Mouse (Mus musculus): ENCODE results near the gene Polr2e. TPM values are rescaled to one million over a fixed set of nuclear protein-coding genes. Genes with fewer than 3 reads are reported as not detected.

Polr2e gene
- polyA plus RNA-seq (2014; fragmentation: Nextera tagmentation; extraction: Ambion mirVana) = 239 and 256 TPM in 2 replicates

DNA sequence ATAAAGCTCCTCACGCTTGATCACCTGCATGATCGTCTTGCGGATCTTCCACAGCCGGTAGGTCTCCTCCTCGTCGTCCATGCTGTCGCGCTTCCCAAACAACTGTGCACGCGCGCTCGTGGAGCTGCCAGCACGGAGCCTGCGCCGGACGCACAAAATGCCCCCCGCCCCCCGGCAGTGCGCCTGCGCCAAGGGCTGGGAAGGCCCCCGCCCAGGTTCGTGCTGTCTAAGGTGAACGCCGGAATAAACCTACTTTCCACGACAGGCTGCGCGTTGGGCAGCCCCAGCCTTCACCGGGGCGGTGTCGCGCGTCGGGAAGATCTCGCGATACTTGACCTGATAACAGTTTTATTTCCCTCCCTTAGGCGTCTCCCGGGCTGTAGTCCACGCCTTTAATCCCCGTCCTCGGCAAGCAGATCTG, at the start of gene Polr2e:
TSS of gene Polr2e (minus strand) at position 237 of the 421 bp plus-strand sequence.
- Histone ChIP-seq H3K4me2 (peak within 1 kb of the TSS; percentile 90), H3K4me3 (ENCODE audit: low read depth, low read length) (peak within 1 kb of the TSS; percentile 75), H3K4me1 (replicated peaks; ENCODE audit: control insufficient read depth, insufficient read depth, low read length) (peaks cover 14% of the 10 kb centered on the region), H3K9ac (ENCODE audit: low read depth, low read length) (peak within 1 kb of the TSS; percentile 81), H3K27me3 (replicated peaks; ENCODE audit: control insufficient read depth, insufficient read depth, low read length) (no peaks in the 10 kb centered on the region), H3K36me3 (ENCODE audit: control insufficient read depth, insufficient read depth, low read length) (peaks cover 34% of the 10 kb centered on the region), H3K9me3 (ENCODE audit: control insufficient read depth, low read length) (no peaks in the 10 kb centered on the region), H3K27ac (ENCODE audit: low read depth, low read length) (peak within 1 kb of the TSS; percentile 3; the same call in 1 of the 2 replicates)
- WGBS = under 1% methylated on average over 40 of the region's 40 CpGs
- DNase-seq (ENCODE audit: low spot score) = peak; percentile 98
- peak; percentile 97 for ATAC-seq (replicated peaks; ENCODE audit: low FRiP score)

DNA sequence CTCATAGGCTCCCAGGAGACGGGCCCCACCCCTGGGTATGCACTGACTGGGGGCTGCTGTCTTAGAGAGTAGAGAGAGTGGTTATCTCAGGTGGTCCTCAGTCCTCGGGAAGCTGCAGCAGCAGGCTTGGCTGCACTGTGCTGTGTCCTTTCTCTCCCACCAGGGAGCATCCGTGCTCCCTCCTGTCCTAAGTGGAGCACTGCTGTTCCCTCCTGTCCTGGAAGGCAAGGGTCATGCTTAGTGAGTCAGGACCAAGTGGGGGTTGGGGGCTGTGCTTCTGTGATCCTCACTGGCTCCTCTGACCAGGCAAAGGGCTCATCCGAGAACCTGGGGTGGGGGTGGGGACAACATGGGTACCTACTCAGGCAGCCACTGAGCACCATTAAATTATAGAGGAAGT, 49.6 kb upstream of the Polr2e start:
- ATAC-seq (replicated peaks; ENCODE audit: low FRiP score) (0 out of 2 replicates have a peak, but pooled peaks have one; percentile 21), DNase-seq (ENCODE audit: low spot score) (no peak)
- Histone ChIP-seq H3K9me3 (ENCODE audit: control insufficient read depth, low read length) (no peaks in the 10 kb centered on the region), H3K4me1 (replicated peaks; ENCODE audit: control insufficient read depth, insufficient read depth, low read length) (peaks cover 9% of the 10 kb centered on the region; the same call in 1 of the 2 replicates), H3K4me2 (no peak overlapping the region), H3K27ac (ENCODE audit: low read depth, low read length) (no peak overlapping the region), H3K4me3 (ENCODE audit: low read depth, low read length) (no peak overlapping the region), H3K9ac (ENCODE audit: low read depth, low read length) (no peak overlapping the region; the same call in 1 of the 2 replicates), H3K27me3 (replicated peaks; ENCODE audit: control insufficient read depth, insufficient read depth, low read length) (no peaks in the 10 kb centered on the region), H3K36me3 (ENCODE audit: control insufficient read depth, insufficient read depth, low read length) (peaks cover 4% of the 10 kb centered on the region; the same call in 1 of the 2 replicates)
- 39% methylated on average over 4 of the region's 4 CpGs for WGBS

GRCm38 (mm10) chr10:80087483-80087882, 47.9 kb upstream of the Polr2e start:
- Histone ChIP-seq H3K4me3 (ENCODE audit: low read depth, low read length) (no peak overlapping the region), H3K4me2 (no peak overlapping the region), H3K27me3 (replicated peaks; ENCODE audit: control insufficient read depth, insufficient read depth, low read length) (no peaks in the 10 kb centered on the region), H3K9ac (ENCODE audit: low read depth, low read length) (0 out of 2 replicates have a peak overlapping the region, but pooled peaks have one; percentile 25), H3K27ac (ENCODE audit: low read depth, low read length) (no peak overlapping the region; the same call in 1 of the 2 replicates), H3K36me3 (ENCODE audit: control insufficient read depth, insufficient read depth, low read length) (peaks cover 7% of the 10 kb centered on the region; the same call in 1 of the 2 replicates), H3K4me1 (replicated peaks; ENCODE audit: control insufficient read depth, insufficient read depth, low read length) (peaks cover 9% of the 10 kb centered on the region; the same call in 1 of the 2 replicates), H3K9me3 (ENCODE audit: control insufficient read depth, low read length) (no peaks in the 10 kb centered on the region)
- ATAC-seq (replicated peaks; ENCODE audit: low FRiP score) (no peak), DNase-seq (ENCODE audit: low spot score) (no peak)
- 72% methylated on average over 8 of the region's 8 CpGs for WGBS

DNA sequence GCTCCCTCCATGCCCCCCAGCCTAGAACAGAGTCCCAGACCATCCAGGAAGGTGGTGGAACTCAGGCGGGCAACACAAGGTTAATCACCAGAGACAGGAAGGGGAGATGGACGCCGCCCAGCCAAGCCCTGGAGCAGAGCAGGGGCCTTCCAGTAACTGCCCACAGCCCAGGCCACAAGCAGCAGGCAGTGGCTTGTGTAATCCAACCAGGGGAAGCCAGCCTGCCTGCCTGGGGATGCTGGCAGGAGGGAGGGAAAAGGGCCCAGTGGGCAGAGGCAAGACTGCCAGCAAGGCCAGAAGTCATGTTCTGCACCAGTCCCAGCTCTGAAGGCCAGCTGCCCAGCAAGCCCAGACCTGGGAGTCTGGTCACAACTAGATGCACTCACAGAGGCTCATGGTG, 47.3 kb upstream of the Polr2e start:
- H3K4me1 ChIP-seq (replicated peaks; ENCODE audit: control insufficient read depth, insufficient read depth, low read length) = peaks cover 9% of the 10 kb centered on the region; the same call in 1 of the 2 replicates
- 37% methylated on average over 3 of the region's 3 CpGs for WGBS
- H3K36me3 ChIP-seq (ENCODE audit: control insufficient read depth, insufficient read depth, low read length) = peaks cover 13% of the 10 kb centered on the region; the same call in 1 of the 2 replicates
- H3K9me3 ChIP-seq (ENCODE audit: control insufficient read depth, low read length) = no peaks in the 10 kb centered on the region
- H3K9ac ChIP-seq (ENCODE audit: low read depth, low read length) = no peak overlapping the region
- H3K4me3 ChIP-seq (ENCODE audit: low read depth, low read length) = no peak overlapping the region
- peak overlapping the region; percentile 32; the same call in 1 of the 2 replicates for H3K27ac ChIP-seq (ENCODE audit: low read depth, low read length)
- no peak overlapping the region for H3K4me2 ChIP-seq
- DNase-seq (ENCODE audit: low spot score) (no peak), ATAC-seq (replicated peaks; ENCODE audit: low FRiP score) (no peak)
- H3K27me3 ChIP-seq (replicated peaks; ENCODE audit: control insufficient read depth, insufficient read depth, low read length) = no peaks in the 10 kb centered on the region

DNA sequence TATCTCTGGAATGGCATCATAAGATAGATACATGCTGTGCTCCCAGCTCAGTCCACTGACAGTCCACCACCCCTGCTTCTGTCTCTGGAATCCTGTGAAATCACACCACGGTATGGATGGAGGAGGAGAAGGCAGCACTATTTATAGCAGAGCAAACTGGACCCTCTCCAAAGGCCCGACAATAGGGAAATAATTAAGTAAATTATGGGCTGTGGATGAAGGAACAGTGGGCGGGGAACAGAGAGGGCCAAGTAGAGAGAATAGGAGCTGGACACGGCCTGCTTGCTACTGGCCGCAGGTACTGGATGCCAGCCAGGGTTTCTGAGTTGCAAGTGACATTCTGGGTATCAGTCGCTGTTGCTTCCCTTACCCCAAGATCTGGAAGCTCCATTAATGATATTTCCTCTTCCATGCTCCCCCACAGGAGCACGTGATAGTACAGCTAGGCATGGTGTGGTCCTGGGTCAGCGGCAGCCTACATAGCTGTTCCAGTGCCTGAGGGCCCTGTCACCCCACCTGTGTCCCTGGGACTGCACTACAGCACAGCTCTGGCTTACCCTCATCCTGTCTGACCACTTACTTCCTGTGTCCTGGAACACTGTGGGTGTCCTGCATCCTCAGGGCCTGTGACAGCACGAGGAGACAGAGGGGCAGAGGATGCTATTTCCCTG, 45.4 kb upstream of the Polr2e start:
- peaks cover 23% of the 10 kb centered on the region for H3K4me1 ChIP-seq (replicated peaks; ENCODE audit: control insufficient read depth, insufficient read depth, low read length)
- WGBS = 83% methylated on average over 9 of the region's 9 CpGs
- ATAC-seq (replicated peaks; ENCODE audit: low FRiP score) (no peak), DNase-seq (ENCODE audit: low spot score) (no peak)
- no peak overlapping the region for H3K27ac ChIP-seq (ENCODE audit: low read depth, low read length)
- H3K4me2 ChIP-seq = no peak overlapping the region
- no peaks in the 10 kb centered on the region for H3K9me3 ChIP-seq (ENCODE audit: control insufficient read depth, low read length)
- H3K27me3 ChIP-seq (replicated peaks; ENCODE audit: control insufficient read depth, insufficient read depth, low read length) = no peaks in the 10 kb centered on the region
- peaks cover 24% of the 10 kb centered on the region for H3K36me3 ChIP-seq (ENCODE audit: control insufficient read depth, insufficient read depth, low read length)
- no peak overlapping the region for H3K4me3 ChIP-seq (ENCODE audit: low read depth, low read length)
- H3K9ac ChIP-seq (ENCODE audit: low read depth, low read length) = no peak overlapping the region

GRCm38 (mm10) chr10:80081075-80081474, 41.5 kb upstream of the Polr2e start:
- 57% methylated on average over 3 of the region's 3 CpGs for WGBS
- Histone ChIP-seq H3K4me2 (peak overlapping the region; percentile 54), H3K9ac (ENCODE audit: low read depth, low read length) (peak overlapping the region; percentile 55; the same call in 1 of the 2 replicates), H3K27me3 (replicated peaks; ENCODE audit: control insufficient read depth, insufficient read depth, low read length) (no peaks in the 10 kb centered on the region), H3K27ac (ENCODE audit: low read depth, low read length) (peak overlapping the region; percentile 87), H3K36me3 (ENCODE audit: control insufficient read depth, insufficient read depth, low read length) (peaks cover 30% of the 10 kb centered on the region), H3K4me1 (replicated peaks; ENCODE audit: control insufficient read depth, insufficient read depth, low read length) (peaks cover 18% of the 10 kb centered on the region), H3K4me3 (ENCODE audit: low read depth, low read length) (peak overlapping the region; percentile 16; the same call in 1 of the 2 replicates), H3K9me3 (ENCODE audit: control insufficient read depth, low read length) (no peaks in the 10 kb centered on the region)
- no peak for DNase-seq (ENCODE audit: low spot score)
- peak; percentile 88 for ATAC-seq (replicated peaks; ENCODE audit: low FRiP score)

GRCm38 (mm10) chr10:80080396-80081070, 40.9 kb upstream of the Polr2e start:
- Histone ChIP-seq H3K9ac (ENCODE audit: low read depth, low read length) (peak overlapping the region; percentile 55; the same call in 1 of the 2 replicates), H3K4me3 (ENCODE audit: low read depth, low read length) (peak overlapping the region; percentile 16; the same call in 1 of the 2 replicates), H3K4me2 (peak overlapping the region; percentile 54), H3K4me1 (replicated peaks; ENCODE audit: control insufficient read depth, insufficient read depth, low read length) (peaks cover 23% of the 10 kb centered on the region), H3K27ac (ENCODE audit: low read depth, low read length) (peak overlapping the region; percentile 87), H3K27me3 (replicated peaks; ENCODE audit: control insufficient read depth, insufficient read depth, low read length) (no peaks in the 10 kb centered on the region), H3K36me3 (ENCODE audit: control insufficient read depth, insufficient read depth, low read length) (peaks cover 30% of the 10 kb centered on the region), H3K9me3 (ENCODE audit: control insufficient read depth, low read length) (no peaks in the 10 kb centered on the region)
- peak; percentile 81 for ATAC-seq (replicated peaks; ENCODE audit: low FRiP score)
- DNase-seq (ENCODE audit: low spot score) = no peak
- 68% methylated on average over 16 of the region's 16 CpGs for WGBS

GRCm38 (mm10) chr10:80078366-80078765, 38.8 kb upstream of the Polr2e start:
- Histone ChIP-seq H3K36me3 (ENCODE audit: control insufficient read depth, insufficient read depth, low read length) (peaks cover 23% of the 10 kb centered on the region), H3K4me1 (replicated peaks; ENCODE audit: control insufficient read depth, insufficient read depth, low read length) (peaks cover 32% of the 10 kb centered on the region), H3K27me3 (replicated peaks; ENCODE audit: control insufficient read depth, insufficient read depth, low read length) (no peaks in the 10 kb centered on the region), H3K4me3 (ENCODE audit: low read depth, low read length) (no peak overlapping the region), H3K27ac (ENCODE audit: low read depth, low read length) (no peak overlapping the region), H3K9ac (ENCODE audit: low read depth, low read length) (no peak overlapping the region), H3K9me3 (ENCODE audit: control insufficient read depth, low read length) (no peaks in the 10 kb centered on the region), H3K4me2 (no peak overlapping the region)
- DNase-seq (ENCODE audit: low spot score) (no peak), ATAC-seq (replicated peaks; ENCODE audit: low FRiP score) (no peak)
- 85% methylated on average over 1 of the region's 1 CpGs for WGBS

Data from liver, embryonic 11.5 days (tissue).